Mouse (Mus musculus): ENCODE results near the gene Leng1. TPM values are rescaled to one million over a fixed set of nuclear protein-coding genes. Genes with fewer than 3 reads are reported as not detected.
A peak's percentile ranks its signal among the peaks of the same experiment; 100 is the strongest.
"Not testable (repeated sequence)": the region's sequence is repeated elsewhere in the genome, so short reads cannot be mapped to it uniquely, and the experiment has no call there.

Leng1 gene
- polyA plus RNA-seq, 1 experiment from 2014 or later = 10.5 TPM

DNA sequence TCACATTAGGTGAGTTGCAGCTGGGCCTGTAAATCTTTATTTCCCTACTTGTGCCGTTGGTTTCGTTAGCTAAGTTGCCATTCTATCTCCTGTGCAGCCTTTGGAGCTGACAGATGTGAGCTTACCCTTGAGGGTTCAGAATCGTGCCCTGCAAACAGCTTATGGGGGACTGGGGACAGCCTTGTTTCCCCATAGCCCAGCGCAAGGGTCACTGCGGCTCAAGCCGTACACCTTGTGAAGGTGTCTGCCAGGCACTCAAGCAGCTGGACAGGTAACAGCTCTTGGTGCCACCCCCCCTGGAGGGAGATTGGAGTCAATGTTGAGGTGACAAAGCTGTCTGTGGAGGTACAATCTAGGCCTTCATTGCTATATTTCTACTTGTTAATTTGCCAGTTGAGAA, 40.3 kb upstream of the Leng1 start:
- H3K4me1 ChIP-seq (replicated peaks; ENCODE audit: control insufficient read depth, insufficient read depth, low read length) = peaks cover 30% of the 10 kb centered on the region
- no peak for ATAC-seq (ENCODE audit: low FRiP score)
- 45% methylated on average over 6 of the region's 6 CpGs for WGBS

DNA sequence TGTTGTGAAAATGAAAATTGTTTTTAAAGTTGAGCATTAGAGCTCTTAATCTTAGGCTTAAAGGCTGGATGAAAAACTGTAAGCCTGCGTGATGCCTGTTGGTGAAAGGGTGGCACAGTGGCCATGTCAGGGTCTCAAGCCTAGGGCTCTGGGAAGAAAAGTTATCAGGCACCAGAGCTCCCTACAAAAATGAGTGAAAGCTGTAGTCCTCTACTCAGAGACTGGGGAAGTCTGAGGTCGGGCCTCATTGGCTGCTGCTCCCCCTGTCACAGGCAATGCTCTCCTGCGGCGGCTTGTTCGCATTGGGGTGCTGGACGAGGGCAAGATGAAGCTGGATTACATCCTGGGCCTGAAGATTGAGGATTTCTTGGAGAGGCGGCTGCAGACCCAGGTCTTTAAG, 39.8 kb upstream of the Leng1 start:
- whole genome bisulfite sequencing = 1% methylated on average over 6 of the region's 7 CpGs

More for the DNA sequence above, 40.3 kb upstream of the Leng1 start:
- Histone ChIP-seq H3K36me3 (replicated peaks; ENCODE audit: control insufficient read depth, insufficient read depth) (peaks cover 45% of the 10 kb centered on the region), H3K9ac (peak overlapping the region; percentile 78), H3K4me2 (replicated peaks) (peak overlapping the region; percentile 98), H3K9me3 (ENCODE audit: control insufficient read depth, low read length) (no peaks in the 10 kb centered on the region), H3K27me3 (ENCODE audit: control insufficient read depth, insufficient read depth, low read length) (no peaks in the 10 kb centered on the region), H3K27ac (no peak overlapping the region), H3K4me3 (replicated peaks; ENCODE audit: low read length) (peak overlapping the region; percentile 74)
- no peak for DNase-seq (ENCODE audit: low spot score)

GRCm38 (mm10) chr7:3704475-3704874, 38.8 kb upstream of the Leng1 start:
- Histone ChIP-seq H3K9me3 (ENCODE audit: control insufficient read depth, low read length) (no peaks in the 10 kb centered on the region), H3K27me3 (ENCODE audit: control insufficient read depth, insufficient read depth, low read length) (no peaks in the 10 kb centered on the region), H3K4me3 (replicated peaks; ENCODE audit: low read length) (peak overlapping the region; percentile 74), H3K27ac (peak overlapping the region; percentile 93), H3K4me1 (replicated peaks; ENCODE audit: control insufficient read depth, insufficient read depth, low read length) (peaks cover 30% of the 10 kb centered on the region), H3K9ac (peak overlapping the region; percentile 78), H3K4me2 (replicated peaks) (peak overlapping the region; percentile 98), H3K36me3 (replicated peaks; ENCODE audit: control insufficient read depth, insufficient read depth) (peaks cover 57% of the 10 kb centered on the region)
- ATAC-seq (ENCODE audit: low FRiP score) = peak; percentile 41
- DNase-seq (ENCODE audit: low spot score) = no peak
- 1% methylated on average over 20 of the region's 20 CpGs for WGBS

More for the DNA sequence above, 39.8 kb upstream of the Leng1 start:
- H3K27me3 ChIP-seq (ENCODE audit: control insufficient read depth, insufficient read depth, low read length); H3K27ac ChIP-seq; H3K9me3 ChIP-seq (ENCODE audit: control insufficient read depth, low read length); ATAC-seq (ENCODE audit: low FRiP score); DNase-seq (ENCODE audit: low spot score): not testable (repeated sequence)
- Histone ChIP-seq H3K4me3 (replicated peaks; ENCODE audit: low read length) (peak overlapping the region; percentile 74), H3K36me3 (replicated peaks; ENCODE audit: control insufficient read depth, insufficient read depth) (peaks cover 49% of the 10 kb centered on the region), H3K9ac (peak overlapping the region; percentile 78), H3K4me2 (replicated peaks) (peak overlapping the region; percentile 98), H3K4me1 (replicated peaks; ENCODE audit: control insufficient read depth, insufficient read depth, low read length) (peaks cover 30% of the 10 kb centered on the region)

DNA sequence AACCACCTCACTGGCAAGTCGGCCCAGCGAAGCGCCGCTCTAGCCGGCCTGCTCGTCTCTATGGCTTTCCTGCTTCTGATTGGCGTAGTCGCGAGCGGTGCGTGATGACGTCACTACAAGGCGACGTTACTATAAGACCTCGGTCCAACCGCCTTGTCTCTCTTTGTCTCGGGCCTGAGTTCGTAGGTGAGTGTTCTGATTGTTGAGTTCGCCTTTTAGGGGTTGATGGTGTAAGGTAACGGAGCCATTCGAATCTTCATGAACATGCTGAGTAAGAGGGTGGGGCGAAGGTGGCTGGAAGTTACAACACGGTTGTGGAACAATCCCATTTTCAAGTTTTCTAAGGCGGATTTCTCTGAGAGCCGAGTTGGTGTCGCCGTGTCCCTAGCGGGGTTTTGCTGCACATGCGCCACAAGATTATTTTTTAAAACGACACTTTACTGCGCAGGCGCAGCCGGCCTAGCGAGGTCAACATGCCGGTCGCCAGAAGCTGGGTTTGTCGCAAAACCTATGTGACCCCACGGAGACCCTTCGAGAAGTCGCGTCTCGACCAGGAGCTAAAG, 38.3 kb upstream of the Leng1 start, which contains the start of gene Rps9:
Gene Rps9, plus strand, starts transcription at position 115 of the 563 bp plus-strand sequence.
- Histone ChIP-seq H3K4me2 (replicated peaks) (peak within 1 kb of the TSS; percentile 98), H3K36me3 (replicated peaks; ENCODE audit: control insufficient read depth, insufficient read depth) (peaks cover 60% of the 10 kb centered on the region), H3K4me3 (replicated peaks; ENCODE audit: low read length) (peak within 1 kb of the TSS; percentile 74), H3K27ac (peak within 1 kb of the TSS; percentile 93), H3K9me3 (ENCODE audit: control insufficient read depth, low read length) (no peaks in the 10 kb centered on the region), H3K4me1 (replicated peaks; ENCODE audit: control insufficient read depth, insufficient read depth, low read length) (peaks cover 30% of the 10 kb centered on the region), H3K9ac (peak within 1 kb of the TSS; percentile 78), H3K27me3 (ENCODE audit: control insufficient read depth, insufficient read depth, low read length) (no peaks in the 10 kb centered on the region)
- DNase-seq (ENCODE audit: low spot score) (peak; percentile 99), ATAC-seq (ENCODE audit: low FRiP score) (peak; percentile 96)
- under 1% methylated on average over 42 of the region's 42 CpGs for WGBS

DNA sequence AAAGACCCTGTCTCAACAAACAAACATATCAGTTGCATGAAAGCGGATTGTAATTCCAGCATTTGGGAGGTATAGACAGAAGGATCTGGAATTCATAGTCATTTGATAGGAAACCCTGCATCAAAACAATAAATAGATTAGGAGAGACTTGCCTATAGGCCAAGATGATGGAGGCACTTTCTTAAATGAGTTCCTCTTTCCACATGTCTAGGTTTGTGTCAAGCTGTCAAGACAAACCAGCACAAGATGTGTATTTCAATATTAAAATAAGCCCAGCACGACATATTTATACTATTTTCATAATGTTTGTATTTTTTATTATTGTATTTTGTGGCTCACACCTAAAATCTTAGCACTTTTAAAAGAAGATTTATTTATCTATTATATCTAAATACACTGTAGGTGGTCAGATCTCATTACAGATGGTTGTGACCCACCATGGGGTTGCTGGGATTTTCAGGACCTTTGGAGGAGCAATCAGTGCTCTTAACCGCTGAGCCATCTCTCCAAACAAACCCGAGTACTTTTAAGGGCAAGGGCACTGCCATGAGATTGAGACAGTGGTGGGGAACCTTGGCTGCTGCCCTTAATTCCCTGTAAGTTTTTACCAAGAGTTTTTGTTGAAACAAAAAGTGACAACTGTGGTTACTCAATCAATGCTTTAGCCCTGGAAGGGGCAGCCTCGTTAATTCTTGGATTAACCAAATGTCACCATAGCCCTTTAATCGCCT, 37.7 kb upstream of the Leng1 start:
- peaks cover 30% of the 10 kb centered on the region for H3K4me1 ChIP-seq (replicated peaks; ENCODE audit: control insufficient read depth, insufficient read depth, low read length)
- H3K36me3 ChIP-seq (replicated peaks; ENCODE audit: control insufficient read depth, insufficient read depth) = peaks cover 62% of the 10 kb centered on the region
- DNase-seq (ENCODE audit: low spot score) (no peak), ATAC-seq (ENCODE audit: low FRiP score) (peak; percentile 51)
- 24% methylated on average over 6 of the region's 6 CpGs for whole genome bisulfite sequencing
- H3K27me3 ChIP-seq (ENCODE audit: control insufficient read depth, insufficient read depth, low read length) = no peaks in the 10 kb centered on the region
- peak overlapping the region; percentile 74 for H3K4me3 ChIP-seq (replicated peaks; ENCODE audit: low read length)
- peak overlapping the region; percentile 93 for H3K27ac ChIP-seq
- H3K9ac ChIP-seq = peak overlapping the region; percentile 78
- peak overlapping the region; percentile 98 for H3K4me2 ChIP-seq (replicated peaks)
- H3K9me3 ChIP-seq (ENCODE audit: control insufficient read depth, low read length) = no peaks in the 10 kb centered on the region

GRCm38 (mm10) chr7:3698471-3698870, 32.8 kb upstream of the Leng1 start:
- no peak overlapping the region for H3K9ac ChIP-seq
- H3K36me3 ChIP-seq (replicated peaks; ENCODE audit: control insufficient read depth, insufficient read depth) = peaks cover 60% of the 10 kb centered on the region
- H3K9me3 ChIP-seq (ENCODE audit: control insufficient read depth, low read length) = no peaks in the 10 kb centered on the region
- DNase-seq (ENCODE audit: low spot score) (no peak), ATAC-seq (ENCODE audit: low FRiP score) (no peak)
- H3K27ac ChIP-seq = no peak overlapping the region
- WGBS = 96% methylated on average over 6 of the region's 6 CpGs
- H3K4me3 ChIP-seq (replicated peaks; ENCODE audit: low read length) = no peak overlapping the region
- H3K27me3 ChIP-seq (ENCODE audit: control insufficient read depth, insufficient read depth, low read length) = no peaks in the 10 kb centered on the region
- H3K4me2 ChIP-seq (replicated peaks) = no peak overlapping the region
- peaks cover 15% of the 10 kb centered on the region for H3K4me1 ChIP-seq (replicated peaks; ENCODE audit: control insufficient read depth, insufficient read depth, low read length)

DNA sequence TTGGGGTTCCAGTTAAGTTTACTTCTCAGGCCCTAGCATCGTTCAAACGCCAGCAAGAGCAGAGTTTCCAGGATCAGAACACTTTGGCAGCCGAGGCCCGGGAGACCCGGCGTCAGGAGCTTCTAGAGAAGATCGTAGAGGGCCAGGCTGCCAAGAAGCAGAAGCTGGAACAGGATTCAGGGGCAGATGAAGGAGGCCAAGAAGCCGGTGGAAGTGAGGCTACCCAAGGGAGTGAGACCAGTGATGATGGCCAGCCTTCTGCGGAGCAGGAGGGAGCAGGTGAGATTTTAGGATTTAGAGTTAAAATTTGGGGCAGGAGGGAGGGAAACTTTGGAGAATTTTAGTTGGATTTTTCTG, 29.3 kb upstream of the Leng1 start:
- peak overlapping the region; percentile 88 for H3K4me2 ChIP-seq (replicated peaks)
- ATAC-seq (ENCODE audit: low FRiP score); DNase-seq (ENCODE audit: low spot score); H3K27me3 ChIP-seq (ENCODE audit: control insufficient read depth, insufficient read depth, low read length); H3K9me3 ChIP-seq (ENCODE audit: control insufficient read depth, low read length): not testable (repeated sequence)
- H3K27ac ChIP-seq = peak overlapping the region; percentile 93
- H3K36me3 ChIP-seq (replicated peaks; ENCODE audit: control insufficient read depth, insufficient read depth) = peaks cover 52% of the 10 kb centered on the region
- 7% methylated on average over 9 of the region's 9 CpGs for WGBS
- H3K4me1 ChIP-seq (replicated peaks; ENCODE audit: control insufficient read depth, insufficient read depth, low read length) = peaks cover 19% of the 10 kb centered on the region
- H3K4me3 ChIP-seq (replicated peaks; ENCODE audit: low read length) = peak overlapping the region; percentile 88
- peak overlapping the region; percentile 93 for H3K9ac ChIP-seq

DNA sequence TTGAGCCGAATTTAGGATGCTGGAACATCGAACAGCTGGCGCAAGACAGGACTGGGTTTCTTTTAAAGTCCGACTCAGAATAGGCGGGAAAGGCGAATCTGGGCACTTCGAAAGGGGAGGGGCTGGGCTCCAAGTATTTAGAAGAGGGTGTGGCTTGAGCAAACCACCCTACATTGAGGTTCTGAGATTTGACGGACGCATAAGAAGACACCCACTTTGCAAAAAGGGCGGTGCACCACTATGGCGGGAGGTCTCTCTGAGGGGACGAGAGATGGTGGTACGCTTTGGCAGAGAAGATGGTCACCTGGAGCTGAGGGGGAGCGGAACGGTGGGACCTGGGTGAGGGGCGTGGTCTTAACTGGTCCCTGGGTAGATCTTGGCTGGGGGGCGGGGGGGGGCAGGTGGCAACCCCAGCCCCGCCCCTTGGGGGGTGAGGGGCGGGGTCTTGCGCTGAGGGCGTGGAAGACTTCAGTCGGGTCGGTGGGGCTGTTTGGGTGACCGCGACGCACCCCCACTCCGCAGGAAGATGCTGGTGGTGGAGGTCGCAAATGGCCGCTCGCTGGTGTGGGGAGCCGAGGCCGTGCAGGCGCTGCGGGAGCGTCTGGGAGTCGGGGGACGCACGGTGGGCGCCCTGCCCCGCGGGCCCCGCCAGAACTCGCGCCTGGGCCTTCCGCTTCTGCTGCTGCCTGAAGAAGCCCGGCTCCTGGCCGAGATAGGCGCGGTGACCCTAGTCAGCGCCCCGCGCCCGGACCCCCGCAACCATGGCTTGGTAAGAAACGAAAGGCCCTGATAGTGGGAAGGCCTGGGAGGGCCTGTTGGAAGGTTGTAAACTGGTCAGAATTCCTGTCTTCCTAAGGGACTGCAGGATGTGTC, 28.7 kb upstream of the Leng1 start:
- Histone ChIP-seq H3K36me3 (replicated peaks; ENCODE audit: control insufficient read depth, insufficient read depth) (peaks cover 51% of the 10 kb centered on the region), H3K9me3 (ENCODE audit: control insufficient read depth, low read length) (no peaks in the 10 kb centered on the region), H3K27ac (peak overlapping the region; percentile 93), H3K4me1 (replicated peaks; ENCODE audit: control insufficient read depth, insufficient read depth, low read length) (peaks cover 19% of the 10 kb centered on the region), H3K27me3 (ENCODE audit: control insufficient read depth, insufficient read depth, low read length) (no peaks in the 10 kb centered on the region), H3K4me2 (replicated peaks) (peak overlapping the region; percentile 88), H3K4me3 (replicated peaks; ENCODE audit: low read length) (peak overlapping the region; percentile 88), H3K9ac (peak overlapping the region; percentile 93)
- DNase-seq (ENCODE audit: low spot score) (peak; percentile 68), ATAC-seq (ENCODE audit: low FRiP score) (peak; percentile 28)
- under 1% methylated on average over 53 of the region's 55 CpGs for WGBS

- Histone ChIP-seq H3K4me2 (replicated peaks) (peak overlapping the region; percentile 88), H3K36me3 (replicated peaks; ENCODE audit: control insufficient read depth, insufficient read depth) (peaks cover 45% of the 10 kb centered on the region), H3K27me3 (ENCODE audit: control insufficient read depth, insufficient read depth, low read length) (no peaks in the 10 kb centered on the region), H3K9ac (peak overlapping the region; percentile 93), H3K9me3 (ENCODE audit: control insufficient read depth, low read length) (no peaks in the 10 kb centered on the region), H3K4me1 (replicated peaks; ENCODE audit: control insufficient read depth, insufficient read depth, low read length) (peaks cover 19% of the 10 kb centered on the region), H3K4me3 (replicated peaks; ENCODE audit: low read length) (peak overlapping the region; percentile 88), H3K27ac (peak overlapping the region; percentile 93)
- ATAC-seq (ENCODE audit: low FRiP score) (no peak), DNase-seq (ENCODE audit: low spot score) (no peak)
- WGBS = 0% methylated on average over 18 of the region's 18 CpGs
Measured at GRCm38 (mm10) chr7:3693809-3694075, 28.1 kb upstream of the Leng1 start.
